Mouse (Mus musculus) CH12.LX (cell line): Measurements from ENCODE around the gene Rae1. TPM values are rescaled to one million over a fixed set of nuclear protein-coding genes. Genes with fewer than 3 reads are reported as not detected.

ENCODE experiments used
- DNase-seq: peaks from one replicate; pipeline ENCODE4 v3.0.0-alpha.2; 2013; ENCODE audit errors: extremely low read depth
- H3K27ac ChIP-seq: 2 replicates; pipeline ENCODE4 v1.5.1; 2012; ENCODE audit warnings: low read depth, mild to moderate bottlenecking, control low read depth, moderate library complexity; ENCODE audit not compliant: insufficient read depth
- H3K27me3 ChIP-seq: replicated peaks from 2 replicates; pipeline ENCODE3; 2012; ENCODE audit warnings: inconsistent platforms
- H3K36me3 ChIP-seq, 2 experiments: replicated peaks in 1 of 2; 2 replicates each; pipeline versions ENCODE3 to v1.6.1; 2012; ENCODE audit warnings: inconsistent platforms in 1 of 2, low read length in 1 of 2, mild to moderate bottlenecking in 1 of 2, mixed read lengths in 1 of 2, moderate library complexity in 1 of 2; ENCODE audit not compliant: control insufficient read depth in 1 of 2, insufficient read depth in 1 of 2
- H3K4me1 ChIP-seq, 2 experiments: 2 replicates each; pipeline ENCODE4 v1.6.1; 2012; ENCODE audit warnings: inconsistent platforms in 1 of 2, moderate library complexity in 1 of 2; ENCODE audit not compliant: insufficient read depth in 2 of 2, control insufficient read depth in 1 of 2
- H3K4me2 ChIP-seq: 2 replicates; pipeline ENCODE4 v1.6.1; 2012; ENCODE audit warnings: low read depth, mild to moderate bottlenecking, control low read depth; ENCODE audit not compliant: poor library complexity, insufficient read depth, severe bottlenecking
- H3K4me3 ChIP-seq, 3 experiments: fragments of 150-350 bp in 1 of 3; sonication (generic) in 1 of 3; replicated peaks in 1 of 3; 2 replicates each; pipeline versions ENCODE3 to v1.5.1; 2011 to 2012; ENCODE audit warnings: low read depth in 2 of 3, low read length in 2 of 3, mild to moderate bottlenecking in 2 of 3, moderate library complexity in 2 of 3, control low read depth in 1 of 3, improper control_type of control experiment in 1 of 3, inconsistent platforms in 1 of 3, mixed read lengths in 1 of 3; ENCODE audit not compliant: poor library complexity in 1 of 3
- H3K79me2 ChIP-seq: replicated peaks from 2 replicates; pipeline ENCODE4 v1.6.1; 2012; ENCODE audit warnings: mild to moderate bottlenecking, moderate library complexity; ENCODE audit not compliant: control insufficient read depth, poor library complexity, insufficient read depth, severe bottlenecking; ENCODE audit errors: extremely low read depth
- H3K9ac ChIP-seq: 2 replicates; pipeline ENCODE4 v1.6.1; 2012; ENCODE audit warnings: low read depth, mild to moderate bottlenecking, control low read depth, moderate library complexity; ENCODE audit not compliant: insufficient read depth
- H3K9me3 ChIP-seq: replicated peaks from 2 replicates; pipeline ENCODE3; 2012; ENCODE audit warnings: low read length, inconsistent platforms, mixed read lengths
- BHLHE40 ChIP-seq: IDR thresholded peaks from 2 replicates; pipeline ENCODE4 v1.6.1; 2011; ENCODE audit warnings: mild to moderate bottlenecking, low read depth, low read length, improper control_type of control experiment
- CHD1 ChIP-seq: IDR thresholded peaks from 2 replicates; pipeline ENCODE4 v1.6.1; 2012; ENCODE audit warnings: low read depth, low read length, improper control_type of control experiment, inconsistent platforms
- ELF1 ChIP-seq: IDR thresholded peaks from 2 replicates; pipeline ENCODE4 v1.6.1; 2014; ENCODE audit warnings: low read depth, mild to moderate bottlenecking, inconsistent platforms, low read length, improper control_type of control experiment
- IRF4 ChIP-seq: IDR thresholded peaks from 2 replicates; pipeline ENCODE4 v1.6.1; 2014; ENCODE audit warnings: low read depth, mild to moderate bottlenecking, inconsistent platforms, low read length, improper control_type of control experiment
- JUN ChIP-seq: IDR thresholded peaks from 2 replicates; pipeline ENCODE4 v1.6.1; 2011; ENCODE audit warnings: low read depth, mild to moderate bottlenecking, low read length, improper control_type of control experiment, moderate library complexity; ENCODE audit not compliant: insufficient read depth
- MEF2A ChIP-seq: IDR thresholded peaks from 2 replicates; pipeline ENCODE4 v1.6.1; 2014; ENCODE audit warnings: low read depth, mild to moderate bottlenecking, inconsistent platforms, low read length, improper control_type of control experiment, borderline replicate concordance
- MXI1 ChIP-seq: IDR thresholded peaks from 2 replicates; pipeline ENCODE4 v1.6.1; 2011; ENCODE audit warnings: mild to moderate bottlenecking, low read depth, low read length, improper control_type of control experiment
- MYC ChIP-seq: IDR thresholded peaks from 2 replicates; pipeline ENCODE4 v1.6.1; 2011; ENCODE audit warnings: low read depth, mild to moderate bottlenecking, improper control_type of control experiment, low read length
- NRF1 ChIP-seq: IDR thresholded peaks from 2 replicates; pipeline ENCODE4 v1.6.1; 2014; ENCODE audit warnings: low read depth, mild to moderate bottlenecking, inconsistent platforms, low read length, improper control_type of control experiment, moderate library complexity
- POLR2A ChIP-seq: IDR thresholded peaks from 2 replicates; pipeline ENCODE4 v1.6.1; 2011; ENCODE audit warnings: low read depth, mild to moderate bottlenecking, improper control_type of control experiment, low read length
- POLR2AphosphoS2 ChIP-seq: IDR thresholded peaks from 2 replicates; pipeline ENCODE4 v1.6.1; 2011; ENCODE audit warnings: low read depth, low read length, improper control_type of control experiment
- SIN3A ChIP-seq: IDR thresholded peaks from 2 replicates; pipeline ENCODE4 v1.6.1; 2012; ENCODE audit warnings: low read length, improper control_type of control experiment, inconsistent platforms
- UBTF ChIP-seq: IDR thresholded peaks from 2 replicates; pipeline ENCODE4 v1.6.1; 2012; ENCODE audit warnings: low read depth, mild to moderate bottlenecking, inconsistent platforms, low read length, improper control_type of control experiment, moderate library complexity
- USF1 ChIP-seq: IDR thresholded peaks from 2 replicates; pipeline ENCODE4 v1.6.1; 2014; ENCODE audit warnings: low read depth, mild to moderate bottlenecking, inconsistent platforms, low read length, improper control_type of control experiment
- dilution Hi-C: fragments of 300-500 bp; cut with MboI; formaldehyde crosslinking; loops from 2 replicates; pipeline ENCODE4 v1.14.3; 2020; ENCODE audit warnings: low sequenced_read_pairs; ENCODE audit not compliant: extremely low pct_unique_long_range_greater_than_20kb, extremely low pct_ligation_motif_present
- in situ Hi-C: fragments of 300-500 bp; cut with MboI; formaldehyde crosslinking; loops from 3 replicates; pipeline ENCODE4 v1.14.3; 2019; ENCODE audit warnings: low sequenced_read_pairs, low pct_ligation_motif_present, low pct_unique_long_range_greater_than_20kb, mixed read lengths
- polyA plus RNA-seq: library from polyadenylated mRNA; unstranded; fragments of >175 nt; gene quantifications from 2 replicates; pipeline ENCODE4 v1.2.1, GENCODE M21; 2012; ENCODE audit warnings: low read depth; ENCODE audit not compliant: insufficient read length
- total RNA-seq, 2 experiments: library from RNA; depleted of rRNA; stranded (reverse); fragments of 300-350 nt in 1 of 2; fragments of >200 nt in 1 of 2; gene quantifications; 2 replicates each; pipeline ENCODE4 v1.2.3; 2012 to 2014

The Rae1 gene
- total and polyA plus RNA-seq, 3 experiments: 86.3 to 114 (median 95.0) TPM

- no peak overlapping the region for H3K4me2 ChIP-seq
- in situ Hi-C loops (no loop called here), dilution Hi-C loops (no loop called here)
- H3K4me1 ChIP-seq: peaks cover 31 to 50% of the 10 kb centered on the region in 2 experiments
- no peak overlapping the region for H3K27ac ChIP-seq
- TF ChIP-seq POLR2A (no peak), MYC (no peak), CHD1 (no peak), MEF2A (no peak), UBTF (no peak)
- no peaks in the 10 kb centered on the region for H3K9me3 ChIP-seq
- H3K9ac ChIP-seq: no peak overlapping the region
- H3K79me2 ChIP-seq: no peaks in the 10 kb centered on the region
- no peaks in the 10 kb centered on the region for H3K36me3 ChIP-seq
- no peak for DNase-seq
- H3K4me3 ChIP-seq: no peak overlapping the region
- H3K27me3 ChIP-seq: no peaks in the 10 kb centered on the region
Observed at GRCm38 (mm10) chr2:173052881-173053280, 53.0 kb downstream of the Rae1 start.

- Histone ChIP-seq H3K4me2 (no peak overlapping the region), H3K9me3 (no peaks in the 10 kb centered on the region), H3K27ac (no peak overlapping the region), H3K4me3 (no peak overlapping the region), H3K79me2 (no peaks in the 10 kb centered on the region), H3K4me1 (peaks cover 27 to 40% of the 10 kb centered on the region in 2 experiments), H3K36me3 (no peaks in the 10 kb centered on the region), H3K9ac (no peak overlapping the region), H3K27me3 (no peaks in the 10 kb centered on the region)
- DNase-seq: no peak
- dilution Hi-C loops: no loop called here
- in situ Hi-C loops: no loop called here
- TF ChIP-seq IRF4: no peak
- no peak for TF ChIP-seq USF1
- TF ChIP-seq MXI1: no peak
- no peak for TF ChIP-seq POLR2AphosphoS2
- TF ChIP-seq BHLHE40: no peak
- no peak for TF ChIP-seq NRF1
- TF ChIP-seq ELF1: no peak
Observed at GRCm38 (mm10) chr2:173053846-173054245, 53.9 kb downstream of the Rae1 start.

GRCm38 (mm10) chr2:173056303-173056881, 56.5 kb downstream of the Rae1 start:
- in situ Hi-C loops (no loop called here), dilution Hi-C loops (no loop called here)
- H3K9ac ChIP-seq: no peak overlapping the region
- no peak overlapping the region for H3K4me2 ChIP-seq
- DNase-seq: no peak
- H3K4me3 ChIP-seq: no peak overlapping the region
- no peaks in the 10 kb centered on the region for H3K27me3 ChIP-seq
- H3K79me2 ChIP-seq: no peaks in the 10 kb centered on the region
- H3K9me3 ChIP-seq: no peaks in the 10 kb centered on the region
- no peak for TF ChIP-seq SIN3A
- TF ChIP-seq JUN: no peak
- H3K36me3 ChIP-seq: no peaks in the 10 kb centered on the region
- H3K4me1 ChIP-seq: peaks cover 23 to 37% of the 10 kb centered on the region in 2 experiments
- no peak overlapping the region for H3K27ac ChIP-seq
